Mouse (Mus musculus) neutrophil, adult 83 days (primary cell): ENCODE data around the gene Cnot10. TPM values are rescaled to one million over a fixed set of nuclear protein-coding genes. Genes with fewer than 3 reads are reported as not detected.

ENCODE experiments used
- total RNA-seq, 2 experiments: library from RNA; stranded (reverse); gene quantifications; one replicate each; pipeline ENCODE4 v1.2.4; 2023

Gene Cnot10
- 10 to 100 TPM; 36.9 to 49.2 TPM for total RNA-seq

DNA sequence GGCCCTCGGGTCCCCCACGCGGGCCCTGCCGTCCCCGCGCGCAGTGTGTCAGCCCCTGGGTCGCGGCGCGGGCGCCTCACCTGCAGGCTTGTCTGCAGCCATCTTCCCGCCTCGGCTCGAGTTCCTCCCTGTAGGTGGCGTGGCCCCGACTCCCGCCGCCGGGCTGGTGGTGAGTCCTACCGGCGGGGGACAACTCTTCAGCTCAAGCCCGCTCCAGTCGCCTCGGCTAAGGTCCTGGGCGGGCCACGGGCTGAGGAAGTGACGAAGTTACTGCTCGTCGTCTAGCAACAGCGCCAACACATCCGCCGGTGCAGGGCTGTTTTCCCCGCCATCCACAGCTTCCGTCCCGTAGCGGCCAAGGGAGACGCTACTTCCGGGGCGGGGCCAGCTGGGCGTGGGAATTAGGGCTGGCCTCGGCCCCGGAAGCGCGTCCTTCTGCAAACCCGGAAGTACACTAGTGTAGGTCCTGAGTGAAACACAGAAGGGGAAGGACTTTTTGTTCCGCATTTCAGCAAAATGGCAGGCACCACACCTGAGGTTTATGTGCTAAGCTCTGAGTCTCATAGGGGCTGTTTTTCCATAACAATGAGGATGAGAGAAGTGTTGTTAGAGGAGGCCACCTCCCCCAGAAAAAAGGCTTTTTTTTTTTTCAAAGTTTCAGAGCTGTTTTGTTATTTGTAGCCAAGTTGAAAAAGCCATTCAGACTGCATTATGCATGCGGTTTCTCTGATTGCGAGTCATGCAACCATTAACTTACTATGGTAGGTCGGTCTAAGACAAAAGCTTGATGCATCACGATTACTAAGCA, at the start of gene Cnot10:
Cnot10 (minus strand) TSS at position 346 of the 808 bp plus-strand sequence.

DNA sequence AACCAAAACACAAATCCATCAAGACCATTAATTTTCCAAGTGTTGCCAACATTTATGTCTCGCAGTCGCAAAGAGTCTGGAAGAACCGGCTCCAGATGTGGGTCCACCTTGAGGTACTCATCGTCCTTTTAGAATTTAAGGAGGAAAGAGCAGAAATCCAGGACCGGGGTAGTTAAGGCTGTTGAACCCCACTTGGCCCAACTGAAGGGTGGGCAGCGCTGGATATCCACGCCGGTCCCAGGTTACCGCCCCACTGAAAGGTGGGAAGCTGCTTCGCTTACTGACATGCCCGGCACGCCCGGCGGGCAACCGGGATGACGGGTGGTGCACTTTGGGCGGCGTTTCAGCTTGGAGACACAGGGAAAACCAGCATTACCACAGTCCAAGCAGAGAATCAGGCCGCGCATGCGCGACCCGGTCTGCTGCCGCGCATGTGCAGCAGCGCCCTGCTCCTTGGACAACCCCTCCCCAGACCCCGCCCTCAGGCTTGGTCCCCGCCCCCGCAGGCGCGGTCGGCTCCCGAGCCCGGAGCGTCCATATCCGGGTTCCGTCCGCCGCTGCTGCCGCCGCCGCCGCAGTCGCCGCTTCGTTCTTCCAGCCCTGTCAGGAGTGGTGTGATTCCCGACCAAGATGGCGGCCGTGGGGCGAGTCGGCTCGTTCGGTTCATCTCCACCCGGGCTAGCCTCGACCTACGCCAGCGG, 48.4 kb upstream of the Cnot10 start, which contains the start of gene Dync1li1:
Dync1li1 (plus strand) TSS at position 539 of the 701 bp plus-strand sequence.

DNA sequence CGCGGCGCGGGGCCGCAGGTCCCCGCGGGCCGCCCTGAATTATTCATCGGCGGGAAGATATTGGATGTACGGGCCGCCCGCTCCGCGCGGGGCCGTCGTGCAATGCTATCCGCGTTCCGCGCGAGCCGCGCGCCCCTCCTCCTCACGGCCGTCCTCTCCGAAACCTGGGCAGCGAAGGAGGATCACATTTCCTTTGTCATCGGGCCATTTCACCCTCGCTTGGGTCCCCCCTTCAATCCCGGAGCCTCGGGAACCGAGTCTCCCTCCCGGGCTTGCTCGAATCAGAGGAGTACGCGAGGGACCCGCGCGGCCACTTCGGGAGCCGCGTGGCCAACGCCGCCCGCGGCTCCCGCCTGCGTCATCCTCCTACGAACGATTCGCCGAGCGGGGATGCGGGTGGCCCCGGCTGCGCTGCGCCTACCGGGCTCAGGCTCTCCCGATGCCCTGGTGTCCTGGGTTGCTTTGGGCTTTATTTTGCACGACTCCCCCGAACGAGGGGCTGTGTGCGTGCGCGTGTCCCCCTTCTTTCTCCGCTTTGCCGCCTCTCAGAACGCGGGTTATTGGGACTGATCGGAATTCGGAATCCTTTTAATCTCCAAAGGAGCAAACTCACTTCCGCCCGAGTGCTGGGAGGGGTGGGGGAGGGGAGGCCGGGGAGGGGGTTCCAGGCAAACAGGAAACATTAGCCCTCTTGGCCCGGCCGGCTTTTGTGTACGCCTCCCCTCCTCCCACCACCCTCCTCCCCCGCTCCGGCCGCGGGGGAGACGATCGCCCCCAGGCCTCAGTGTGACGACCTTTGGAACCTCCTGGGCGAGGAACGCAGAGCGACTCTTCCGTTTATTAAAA, 76.0 kb downstream of the Cnot10 start, which contains the start of gene Trim71:
Trim71 (minus strand) TSS at position 609 of the 846 bp plus-strand sequence.

Other genes starting within 250 kb of the Cnot10 start
- gene Crtap, start 249.5 kb downstream of the Cnot10 start, total RNA-seq, result 1 to 10 TPM; 4.7 to 8.2 TPM
- 10 to 100 TPM; 17.3 to 19.9 TPM for gene Glb1, start 239.1 kb downstream of the Cnot10 start, total RNA-seq
- 1 to 10 TPM; 6.7 to 7.9 TPM for gene Tmppe, start 239.1 kb downstream of the Cnot10 start, total RNA-seq
- gene Ccr4, start 135.3 kb downstream of the Cnot10 start, total RNA-seq, result not detected
- not detected for gene C130032M10Rik, start 124.5 kb downstream of the Cnot10 start, total RNA-seq
- not detected for gene Trim71, start 75.8 kb downstream of the Cnot10 start, total RNA-seq
- 10 to 100 TPM; 38.2 to 47.4 TPM for gene Dync1li1, start 48.6 kb upstream of the Cnot10 start, total RNA-seq
- gene Cmtm6, start 90.9 kb upstream of the Cnot10 start, total RNA-seq, result 100 to 1,000 TPM; 166 to 190 TPM
- 100 to 1,000 TPM; 216 to 224 TPM for gene Cmtm7, start 141.7 kb upstream of the Cnot10 start, total RNA-seq
- under 1 TPM; 0.46 to 0.83 TPM for gene Cmtm8, start 204.0 kb upstream of the Cnot10 start, total RNA-seq